Mouse (Mus musculus) lung, embryonic 14.5 days (tissue): ENCODE results near the gene Unc79. TPM values are rescaled to one million over a fixed set of nuclear protein-coding genes. Genes with fewer than 3 reads are reported as not detected.

ENCODE experiments used
- ATAC-seq: fragments of 200-750 bp; cut with Nextera tagmentation; 2 replicates; pipeline ENCODE4 v1.8.0; 2017; ENCODE audit warnings: mild to moderate bottlenecking, moderate TSS enrichment, moderate library complexity; ENCODE audit not compliant: insufficient read depth
- DNase-seq: peaks from one replicate; pipeline ENCODE4 v3.0.0-alpha.2; 2015
- H3K27ac ChIP-seq: fragments of 300-500 bp; sonication (generic); 2 replicates; pipeline ENCODE4 v1.5.1; 2014; ENCODE audit warnings: low read depth, mild to moderate bottlenecking, moderate library complexity
- H3K27me3 ChIP-seq: fragments of 300-500 bp; sonication (generic); 2 replicates; pipeline ENCODE4 v1.6.1; 2014; ENCODE audit warnings: low read length, control low read depth; ENCODE audit not compliant: insufficient read depth
- H3K36me3 ChIP-seq: fragments of 300-500 bp; sonication (generic); 2 replicates; pipeline ENCODE4 v1.6.1; 2014; ENCODE audit warnings: control low read depth; ENCODE audit not compliant: insufficient read depth
- H3K4me1 ChIP-seq: fragments of 300-500 bp; sonication (generic); 2 replicates; pipeline ENCODE4 v1.6.1; 2014; ENCODE audit warnings: antibody characterized with exemption, control low read depth; ENCODE audit not compliant: insufficient read depth
- H3K4me2 ChIP-seq: fragments of 300-500 bp; sonication (generic); 2 replicates; pipeline ENCODE4 v1.6.1; 2014; ENCODE audit warnings: mild to moderate bottlenecking
- H3K4me3 ChIP-seq: fragments of 300-500 bp; sonication (generic); 2 replicates; pipeline ENCODE4 v1.5.1; 2014; ENCODE audit warnings: low read depth, low read length
- H3K9ac ChIP-seq: fragments of 300-500 bp; sonication (generic); 2 replicates; pipeline ENCODE4 v1.6.1; 2014
- H3K9me3 ChIP-seq: fragments of 300-500 bp; sonication (generic); 2 replicates; pipeline ENCODE4 v1.6.1; 2016; ENCODE audit warnings: low read depth, low read length, control low read depth
- CTCF ChIP-seq: IDR thresholded peaks from 2 replicates; pipeline ENCODE4 v1.5.1; 2016; ENCODE audit warnings: antibody characterized with exemption, low read depth
- WGBS: fragments of 180-500 bp; shearing (Covaris S2); extraction: QIAGEN DNeasy Blood & Tissue Kit; methylation state at CpG from one replicate; pipeline ENCODE4 v1.1.7; 2014; 5-methylcytosine and 5-hydroxymethylcytosine counted together
- polyA plus RNA-seq: library from polyadenylated mRNA; unstranded; fragments of >200 nt; fragmentation: Nextera tagmentation; extraction: Ambion mirVana; gene quantifications from 2 replicates; pipeline ENCODE4 v1.2.1, GENCODE M21; 2014

Unc79 gene
- polyA plus RNA-seq, 1 experiment from 2014 or later, result 0.09 TPM

DNA sequence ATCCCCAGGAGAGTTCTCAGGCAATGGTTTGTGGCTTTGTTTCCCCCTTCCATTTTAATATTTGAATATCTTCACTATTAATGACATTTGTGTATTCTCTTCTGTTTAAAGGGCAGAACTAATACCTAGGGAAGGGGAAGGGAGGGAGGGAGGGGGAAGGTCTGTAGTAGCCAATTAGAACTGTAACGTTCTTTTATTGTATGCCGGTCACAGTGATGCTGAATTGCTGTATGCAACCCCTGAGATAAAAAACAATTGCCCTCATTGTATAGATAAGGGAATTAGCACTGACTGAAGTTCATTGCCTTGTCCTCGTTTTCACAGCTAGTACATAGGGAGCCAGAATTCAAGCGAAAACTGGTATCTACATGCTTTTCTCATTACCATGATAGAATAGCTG, 31.9 kb downstream of the Unc79 start:
- DNase-seq, result no peak
- no peak overlapping the region for H3K27ac ChIP-seq
- H3K4me3 ChIP-seq, result no peak overlapping the region
- H3K36me3 ChIP-seq, result no peaks in the 10 kb centered on the region
- H3K27me3 ChIP-seq, result no peaks in the 10 kb centered on the region
- no peak for TF ChIP-seq CTCF
- no peaks in the 10 kb centered on the region for H3K4me1 ChIP-seq
- no peaks in the 10 kb centered on the region for H3K9me3 ChIP-seq
- 44% methylated on average over 4 of the region's 4 CpGs for WGBS
- ATAC-seq, result no peak
- no peak overlapping the region for H3K4me2 ChIP-seq
- H3K9ac ChIP-seq, result no peak overlapping the region

GRCm38 (mm10) chr12:102981543-102981942, 32.9 kb downstream of the Unc79 start:
- Histone ChIP-seq H3K4me1 (no peaks in the 10 kb centered on the region), H3K27ac (no peak overlapping the region), H3K27me3 (no peaks in the 10 kb centered on the region), H3K36me3 (no peaks in the 10 kb centered on the region), H3K4me3 (no peak overlapping the region), H3K4me2 (no peak overlapping the region), H3K9ac (no peak overlapping the region), H3K9me3 (no peaks in the 10 kb centered on the region)
- ATAC-seq (no peak), DNase-seq (no peak)
- TF ChIP-seq CTCF, result no peak
- WGBS, result 86% methylated on average over 3 of the region's 3 CpGs

DNA sequence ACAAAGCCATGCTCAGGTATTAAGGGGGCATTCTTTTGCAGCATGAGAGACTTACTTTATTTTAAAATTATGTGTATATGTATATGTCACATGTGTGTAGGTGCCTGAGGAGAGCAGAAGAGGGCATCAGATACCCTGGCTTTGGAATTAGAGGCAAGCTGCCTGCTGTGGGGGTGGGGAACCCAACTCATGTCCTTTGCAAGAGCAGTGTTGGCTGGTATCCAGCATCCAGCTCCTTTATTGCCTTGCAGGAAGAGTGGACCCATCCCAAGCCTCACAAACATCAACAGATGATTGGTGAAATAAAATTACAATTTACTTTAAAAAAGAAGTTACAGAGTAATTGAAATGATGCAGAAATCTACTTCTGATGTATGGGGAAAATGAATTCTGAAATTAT, 36.7 kb downstream of the Unc79 start:
- no peaks in the 10 kb centered on the region for H3K4me1 ChIP-seq
- no peak for TF ChIP-seq CTCF
- no peak overlapping the region for H3K4me2 ChIP-seq
- H3K27me3 ChIP-seq, result no peaks in the 10 kb centered on the region
- DNase-seq (peak; percentile 42), ATAC-seq (no peak)
- H3K4me3 ChIP-seq, result no peak overlapping the region
- no peaks in the 10 kb centered on the region for H3K9me3 ChIP-seq
- H3K9ac ChIP-seq, result no peak overlapping the region
- H3K27ac ChIP-seq, result no peak overlapping the region
- H3K36me3 ChIP-seq, result no peaks in the 10 kb centered on the region

DNA sequence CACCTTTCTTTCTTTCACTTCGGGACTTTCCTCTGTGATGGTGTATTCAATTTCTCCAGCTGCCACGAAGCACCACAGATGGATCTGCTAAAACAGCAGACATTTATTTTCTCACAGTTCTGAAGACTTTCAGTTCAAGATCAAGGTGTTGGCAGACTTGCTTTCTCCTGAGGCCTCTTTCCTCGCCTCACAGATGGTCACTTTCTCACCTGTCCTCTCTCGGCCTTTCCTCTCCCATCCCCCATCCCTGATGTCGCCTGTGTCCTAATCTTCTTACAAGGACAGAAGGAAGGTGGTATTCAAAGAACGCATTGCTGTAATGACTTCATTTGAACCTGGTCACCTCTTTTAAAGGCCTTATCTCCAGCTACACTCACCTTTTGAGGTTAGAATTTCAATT, 39.1 kb downstream of the Unc79 start:
- 47% methylated on average over 6 of the region's 6 CpGs for WGBS
- Histone ChIP-seq H3K4me1 (no peaks in the 10 kb centered on the region), H3K27me3 (no peaks in the 10 kb centered on the region), H3K9ac (no peak overlapping the region), H3K4me2 (no peak overlapping the region), H3K9me3 (no peaks in the 10 kb centered on the region), H3K4me3 (no peak overlapping the region), H3K36me3 (no peaks in the 10 kb centered on the region), H3K27ac (no peak overlapping the region)
- ATAC-seq, result no peak
- TF ChIP-seq CTCF, result no peak
- no peak for DNase-seq

DNA sequence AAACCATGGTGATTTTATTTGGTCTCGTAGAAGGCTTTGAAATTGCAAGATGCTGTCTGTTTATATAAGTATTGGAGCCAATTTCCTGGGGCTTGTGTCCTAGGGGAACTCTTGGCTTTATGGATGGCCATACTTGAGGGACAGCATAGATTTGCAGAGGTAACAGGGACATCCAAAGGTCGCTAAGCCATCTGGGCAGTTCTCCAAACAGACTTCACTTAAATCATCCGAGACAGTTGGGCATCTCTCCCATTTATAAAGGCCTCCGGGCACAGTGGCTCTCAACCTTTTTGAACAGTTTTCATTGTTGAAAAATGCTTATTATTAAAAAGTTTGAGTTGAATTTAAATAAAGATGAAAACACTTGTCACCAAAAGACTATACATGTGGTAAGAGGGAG, 59.8 kb downstream of the Unc79 start:
- no peak overlapping the region for H3K9ac ChIP-seq
- no peak for ATAC-seq
- no peak overlapping the region for H3K4me2 ChIP-seq
- no peaks in the 10 kb centered on the region for H3K27me3 ChIP-seq
- no peak overlapping the region for H3K27ac ChIP-seq
- no peaks in the 10 kb centered on the region for H3K36me3 ChIP-seq
- 48% methylated on average over 4 of the region's 4 CpGs for WGBS
- H3K9me3 ChIP-seq, result no peaks in the 10 kb centered on the region
- DNase-seq, result no peak
- no peak for TF ChIP-seq CTCF
- no peak overlapping the region for H3K4me3 ChIP-seq
- H3K4me1 ChIP-seq, result no peaks in the 10 kb centered on the region

- TF ChIP-seq CTCF, result no peak
- WGBS, result 87% methylated on average over 12 of the region's 12 CpGs
These were observed 69.5 kb downstream of the Unc79 start for GRCm38 (mm10) chr12:103018161-103018560.

DNA sequence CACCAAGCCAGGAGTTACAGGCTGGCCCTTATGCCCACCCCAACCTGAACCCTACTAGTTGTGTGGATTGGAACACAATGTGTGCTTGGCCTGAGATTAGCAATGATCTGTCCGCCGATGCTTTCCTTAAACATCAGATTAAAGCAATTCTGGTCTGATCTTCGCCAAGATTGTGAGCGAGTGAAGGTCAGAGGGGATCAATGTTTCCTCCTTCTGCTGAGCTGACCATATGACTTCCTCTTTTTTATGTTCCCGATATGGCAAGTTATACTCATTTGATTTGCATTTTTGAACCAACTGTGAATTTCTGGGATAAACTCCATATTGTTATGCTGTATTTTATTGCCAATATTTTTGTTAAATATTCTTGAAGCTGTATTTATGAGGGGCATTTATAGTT, 88.0 kb downstream of the Unc79 start:
- 71% methylated on average over 5 of the region's 5 CpGs for WGBS

More at GRCm38 (mm10) chr12:103018161-103018560, 69.5 kb downstream of the Unc79 start:
- Histone ChIP-seq H3K9ac (no peak overlapping the region), H3K27me3 (no peaks in the 10 kb centered on the region), H3K4me3 (no peak overlapping the region), H3K36me3 (no peaks in the 10 kb centered on the region), H3K9me3 (no peaks in the 10 kb centered on the region), H3K27ac (no peak overlapping the region), H3K4me1 (no peaks in the 10 kb centered on the region), H3K4me2 (no peak overlapping the region)
- no peak for DNase-seq
- ATAC-seq, result no peak

DNA sequence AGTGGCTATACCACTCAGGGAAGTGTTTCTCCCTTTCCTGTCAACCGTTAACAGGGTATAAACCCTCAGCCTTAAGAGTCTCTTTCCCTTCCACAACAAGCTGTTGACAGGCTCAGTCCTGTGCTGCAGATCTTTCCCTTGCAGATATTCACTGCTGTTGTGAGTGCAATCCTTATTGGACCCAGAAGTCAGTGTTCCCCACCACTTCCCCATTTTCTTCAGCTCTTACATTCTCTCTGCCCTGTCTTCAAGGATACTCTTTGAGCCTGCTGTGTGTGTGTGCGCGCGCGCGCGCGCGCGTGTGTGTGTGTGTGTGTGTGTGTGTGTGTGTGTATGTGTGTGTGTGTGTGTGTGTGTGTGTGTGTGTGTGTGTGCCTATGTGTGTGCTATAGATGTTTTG, 90.7 kb downstream of the Unc79 start:
- Histone ChIP-seq H3K27me3 (no peaks in the 10 kb centered on the region), H3K9ac (no peak overlapping the region), H3K9me3 (no peaks in the 10 kb centered on the region), H3K4me2 (no peak overlapping the region), H3K4me3 (no peak overlapping the region), H3K27ac (no peak overlapping the region), H3K36me3 (no peaks in the 10 kb centered on the region), H3K4me1 (no peaks in the 10 kb centered on the region)
- no peak for DNase-seq
- ATAC-seq, result no peak
- TF ChIP-seq CTCF, result no peak
- 75% methylated on average over 10 of the region's 10 CpGs for WGBS

More for the DNA sequence above, 88.0 kb downstream of the Unc79 start:
- Histone ChIP-seq H3K4me2 (no peak overlapping the region), H3K36me3 (no peaks in the 10 kb centered on the region), H3K9me3 (no peaks in the 10 kb centered on the region), H3K9ac (no peak overlapping the region), H3K27ac (no peak overlapping the region), H3K4me3 (no peak overlapping the region), H3K4me1 (no peaks in the 10 kb centered on the region), H3K27me3 (no peaks in the 10 kb centered on the region)
- DNase-seq (no peak), ATAC-seq (no peak)
- no peak for TF ChIP-seq CTCF
